Mouse (Mus musculus) ES-Bruce4 (cell line): Measurements from ENCODE around the gene Fn3krp.

Source experiments
- CTCF ChIP-seq: IDR thresholded peaks from one replicate; pipeline ENCODE4 v1.8.1; 2011; ENCODE audit warnings: low read depth, low read length
- POLR2A ChIP-seq: IDR thresholded peaks from one replicate; pipeline ENCODE4 v1.8.1; 2011; ENCODE audit warnings: low read length; ENCODE audit not compliant: insufficient read depth

GRCm38 (mm10) chr11:121387750-121388553 lies 33.2 kb upstream of the Fn3krp start, which contains the start of gene Rab40b:
- no peak for TF ChIP-seq CTCF
- no peak for TF ChIP-seq POLR2A
